Mouse (Mus musculus) spleen, adult 12 weeks (tissue): ENCODE data around the gene Rnf128.
"Not testable (repeated sequence)": the region's sequence is repeated elsewhere in the genome, so short reads cannot be mapped to it uniquely, and the experiment has no call there.

Experiments used
- DNase-seq: peaks from one replicate; pipeline ENCODE4 v3.0.0; 2022; ENCODE audit warnings: low spot score

The Rnf128 gene

GRCm38 (mm10) chrX:139562925-139563461 is at the start of gene Rnf128:
TSS of gene Rnf128 (plus strand) at chrX:139563316.
- no peak for DNase-seq

- DNase-seq = no peak
Observed at GRCm38 (mm10) chrX:139516156-139516555, 47.0 kb upstream of the Rnf128 start.

- DNase-seq = no peak
Observed at GRCm38 (mm10) chrX:139519251-139519650, 43.9 kb upstream of the Rnf128 start.

- DNase-seq = no peak
Observed at GRCm38 (mm10) chrX:139524303-139525091, 38.6 kb upstream of the Rnf128 start.

- DNase-seq = no peak
Observed at GRCm38 (mm10) chrX:139525724-139526123, 37.4 kb upstream of the Rnf128 start.

GRCm38 (mm10) chrX:139526984-139527383 is 36.1 kb upstream of the Rnf128 start:
- DNase-seq = no peak

- DNase-seq = no peak
Observed at GRCm38 (mm10) chrX:139529678-139530077, 33.4 kb upstream of the Rnf128 start.

- no peak for DNase-seq
Observed at GRCm38 (mm10) chrX:139532293-139532692, 30.8 kb upstream of the Rnf128 start.

- DNase-seq = no peak
Observed at GRCm38 (mm10) chrX:139537641-139538397, 25.3 kb upstream of the Rnf128 start.

GRCm38 (mm10) chrX:139543726-139544125 is 19.4 kb upstream of the Rnf128 start:
- no peak for DNase-seq

- DNase-seq = no peak
Observed at GRCm38 (mm10) chrX:139550456-139550855, 12.7 kb upstream of the Rnf128 start.

- DNase-seq = no peak
Observed at GRCm38 (mm10) chrX:139552090-139552489, 11.0 kb upstream of the Rnf128 start.

- no peak for DNase-seq
Observed at GRCm38 (mm10) chrX:139562255-139562924, 726 bp upstream of the Rnf128 start.

- no peak for DNase-seq
Observed at GRCm38 (mm10) chrX:139570054-139570453, 6.9 kb downstream of the Rnf128 start.

- DNase-seq = no peak
Observed at GRCm38 (mm10) chrX:139578649-139579278, 15.6 kb downstream of the Rnf128 start.

- DNase-seq = no peak
Observed at GRCm38 (mm10) chrX:139583616-139584015, 20.5 kb downstream of the Rnf128 start.

- not testable (repeated sequence) for DNase-seq
Observed at GRCm38 (mm10) chrX:139586676-139587075, 23.6 kb downstream of the Rnf128 start.

GRCm38 (mm10) chrX:139596404-139596803 is 33.3 kb downstream of the Rnf128 start:
- DNase-seq = no peak

- peak; percentile 60 for DNase-seq
Observed at GRCm38 (mm10) chrX:139610033-139610764, 47.1 kb downstream of the Rnf128 start.

GRCm38 (mm10) chrX:139610765-139611300 is 47.7 kb downstream of the Rnf128 start:
- DNase-seq = peak; percentile 0

GRCm38 (mm10) chrX:139614761-139615160 is 51.6 kb downstream of the Rnf128 start:
- no peak for DNase-seq
